Mouse (Mus musculus): Measurements from ENCODE around the gene Krcc1.

The Krcc1 gene

DNA sequence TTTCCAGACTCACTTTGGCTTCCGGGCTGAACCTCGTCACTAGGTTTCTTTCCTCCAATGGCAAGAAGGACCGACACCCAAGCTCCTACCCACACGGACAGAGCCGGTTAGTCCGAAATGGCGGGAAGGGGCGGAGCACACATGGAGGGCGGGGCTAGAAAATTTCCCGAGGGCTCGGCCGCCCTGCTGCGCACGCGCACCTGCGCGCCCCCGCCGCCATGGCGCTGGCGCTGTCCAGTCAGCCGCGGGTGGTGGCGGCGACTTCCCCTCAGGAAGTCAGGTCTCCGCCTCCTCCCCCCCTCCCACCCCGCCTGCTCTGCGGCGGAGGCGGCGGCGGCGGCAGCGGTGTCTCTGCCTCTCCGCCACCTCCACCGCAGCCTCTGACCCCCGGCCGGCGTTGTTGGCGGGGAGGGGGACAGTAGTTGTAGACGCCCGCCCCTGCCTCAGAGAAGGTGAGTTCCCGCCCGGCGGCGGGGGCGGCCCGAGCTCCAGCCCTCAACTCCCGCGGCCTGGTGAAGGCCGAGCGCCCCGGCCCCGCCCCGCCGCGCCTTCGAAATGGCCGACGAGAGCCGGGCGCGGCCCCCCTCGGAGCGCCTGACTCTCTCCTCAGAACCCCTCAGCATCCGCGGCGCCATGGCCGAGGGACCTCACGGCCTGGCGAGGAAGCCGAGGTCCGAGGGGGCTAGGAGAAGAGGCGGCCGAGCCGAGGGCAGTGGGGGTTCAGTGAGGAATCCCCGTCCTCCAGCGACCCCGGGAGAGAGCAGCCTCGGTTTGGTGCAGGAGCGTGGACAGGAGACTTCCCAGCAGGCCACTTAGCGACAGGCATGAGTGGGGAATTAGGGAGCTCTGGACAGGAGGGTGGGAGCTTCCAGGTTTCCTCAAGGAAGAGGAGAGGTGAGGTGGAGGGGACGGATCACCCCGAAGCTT, at the start of gene Krcc1:
Krcc1 (plus strand) TSS at position 289 of the 927 bp plus-strand sequence.
- DNase-seq, result peak; percentile 97

DNA sequence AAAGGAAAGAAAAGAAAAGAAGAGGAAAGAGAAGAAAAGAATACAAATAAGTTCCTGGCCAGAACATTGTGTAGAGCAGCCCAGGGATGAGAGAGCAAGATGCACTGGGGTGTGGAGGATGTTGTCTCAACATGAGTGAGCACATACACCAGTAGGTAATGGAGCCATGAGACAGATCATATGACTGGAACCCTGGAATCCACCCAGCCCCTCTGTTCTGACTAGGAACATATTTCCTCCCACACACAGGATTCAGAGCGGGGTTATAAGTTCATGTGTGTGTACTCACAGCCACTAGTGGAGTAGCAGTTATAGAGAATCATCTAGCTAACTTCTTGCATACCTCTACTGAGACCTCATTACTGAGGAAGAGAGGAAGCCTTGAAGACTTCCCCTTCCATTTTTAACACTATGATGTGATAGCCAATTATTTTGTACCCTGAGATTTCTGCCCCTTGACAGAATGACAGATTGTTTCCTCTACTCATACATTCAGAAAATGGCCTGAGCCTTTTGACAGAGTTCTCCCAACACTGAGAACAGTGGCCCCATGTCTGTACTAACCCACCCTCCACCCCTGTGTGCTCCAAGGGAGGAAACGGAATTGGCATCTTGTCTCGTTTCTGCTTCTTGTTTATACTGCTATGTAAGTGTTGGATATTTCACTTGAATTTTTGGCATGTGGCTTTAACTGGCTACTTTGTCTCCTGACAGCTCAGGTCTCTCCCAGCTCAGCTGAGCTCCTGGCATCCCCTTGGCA, 47.1 kb upstream of the Krcc1 start:
- no peak for DNase-seq

DNA sequence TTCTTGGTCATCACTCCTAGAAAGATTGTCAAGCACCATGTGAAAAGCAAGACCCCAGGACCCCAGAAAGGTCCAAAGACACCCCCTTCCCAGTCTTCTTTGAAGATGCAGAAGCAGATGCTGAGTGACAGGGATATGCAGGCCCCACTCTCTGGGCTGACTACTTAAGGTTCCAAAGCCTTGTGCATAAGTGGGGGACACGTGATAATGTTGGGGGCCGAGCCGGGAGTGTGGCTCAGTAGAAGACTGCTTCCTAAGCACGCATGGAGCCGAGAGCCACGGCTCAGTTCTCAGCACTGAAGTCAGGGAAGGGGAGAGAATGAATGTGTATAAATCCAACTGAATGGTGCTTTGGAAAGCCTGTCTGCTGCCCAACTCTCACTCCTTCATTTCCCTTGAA, 44.9 kb upstream of the Krcc1 start:
- no peak for DNase-seq

DNA sequence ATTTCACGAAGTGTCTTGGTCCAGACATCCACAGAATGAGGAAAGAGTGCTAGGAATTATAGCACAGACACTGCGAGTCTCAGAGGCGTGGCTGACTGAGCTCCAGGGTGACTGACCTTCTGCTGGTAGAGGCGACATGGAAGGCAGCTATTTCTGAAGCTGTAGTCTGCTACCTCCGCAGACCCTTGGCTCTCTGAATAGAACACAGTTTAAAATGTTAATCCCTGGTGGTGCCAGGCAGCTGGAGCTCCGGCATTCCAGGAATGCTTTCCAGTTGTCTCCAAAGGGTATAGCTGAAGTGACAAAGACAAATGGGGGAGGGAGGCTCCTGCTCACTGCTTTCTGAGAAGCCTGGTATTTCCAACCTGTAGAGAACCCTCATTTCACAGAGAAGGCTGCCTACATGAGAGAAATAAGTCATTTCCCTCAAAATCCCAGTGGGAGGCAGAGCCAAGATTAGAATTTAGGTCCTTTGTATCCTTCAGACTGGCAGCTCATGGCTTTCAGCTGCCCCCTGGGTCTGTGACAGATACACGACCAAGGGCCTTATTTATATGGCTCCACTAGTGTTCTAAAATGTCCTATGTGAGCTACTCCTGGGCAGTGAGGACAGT, 44.2 kb upstream of the Krcc1 start:
- DNase-seq, result no peak

DNA sequence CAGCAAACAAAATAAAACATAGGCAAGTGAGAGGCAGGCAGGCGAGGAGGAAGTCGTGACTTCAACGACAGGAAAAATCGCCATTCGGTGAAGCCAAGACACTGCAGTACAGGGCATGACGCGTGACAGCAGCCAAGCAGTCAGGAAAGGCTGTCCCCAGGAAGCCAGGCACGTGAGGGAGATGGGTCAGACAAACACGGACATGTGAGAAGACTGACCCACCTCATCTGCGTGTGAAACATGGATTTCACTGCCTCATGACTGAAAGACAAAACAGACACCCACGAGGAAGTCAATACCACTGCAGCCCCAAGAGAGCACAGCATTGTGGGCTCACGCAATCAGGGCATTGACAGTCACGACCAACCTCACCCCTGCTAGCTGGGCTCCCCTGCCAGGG, 36.4 kb upstream of the Krcc1 start:
- DNase-seq, result no peak

DNA sequence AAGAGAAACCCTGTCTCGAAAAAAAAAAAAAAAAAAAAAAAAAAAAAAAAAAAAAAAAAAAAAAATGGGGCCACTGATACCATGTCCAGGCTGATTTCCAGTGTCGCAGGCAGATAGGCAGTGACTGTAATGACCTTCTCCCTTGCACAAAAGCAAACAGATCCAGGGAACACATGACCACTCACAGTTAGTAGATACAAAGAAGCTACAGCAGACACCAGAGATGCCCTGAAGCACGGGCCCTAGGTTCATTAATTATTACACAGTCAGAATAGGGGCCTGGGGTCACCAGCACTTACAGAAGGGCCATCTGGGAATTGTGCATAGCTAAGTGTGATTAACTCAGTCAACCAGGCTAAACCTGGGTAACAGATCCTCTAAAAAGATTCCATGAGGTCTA, 35.5 kb upstream of the Krcc1 start:
- DNase-seq, result no peak

DNA sequence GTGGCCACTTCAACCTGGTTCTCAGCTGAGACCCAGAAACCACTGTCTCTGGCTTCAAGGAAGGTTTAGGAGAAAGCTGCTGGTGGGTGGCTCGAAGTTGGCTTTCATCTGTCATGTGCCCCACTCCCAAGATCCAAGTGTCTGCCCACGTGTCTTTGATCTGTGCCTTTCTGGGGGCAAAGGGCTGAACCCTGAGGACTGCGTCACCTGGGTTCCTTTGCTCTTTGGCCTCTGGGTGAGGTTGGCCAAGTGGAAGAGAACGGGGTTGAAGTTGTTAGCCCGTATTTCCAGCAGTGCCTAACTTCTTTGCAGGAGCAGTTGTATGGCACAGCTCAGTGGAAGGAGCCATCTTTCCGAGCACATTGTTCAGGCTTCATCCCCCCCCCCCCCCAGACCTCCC, 35.0 kb upstream of the Krcc1 start:
- no peak for DNase-seq

DNA sequence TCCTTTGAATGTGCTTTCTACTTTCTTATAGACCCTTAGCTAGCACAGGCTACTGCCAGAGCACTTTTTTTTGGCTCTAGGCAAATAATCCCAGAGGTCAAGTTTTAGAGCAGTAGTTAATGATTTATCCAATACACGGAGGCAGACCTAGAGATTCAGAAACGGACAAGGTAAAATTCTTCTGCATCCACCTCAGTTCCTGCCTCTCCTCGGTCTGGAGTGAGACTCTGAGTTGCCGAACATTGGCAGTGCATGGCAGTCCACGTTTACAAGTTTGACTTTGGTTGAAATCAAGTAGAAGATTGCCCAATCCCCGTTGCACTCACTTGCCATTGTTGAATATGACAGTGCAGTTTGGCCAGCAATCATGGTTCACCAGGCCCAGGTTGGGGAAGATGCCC, 34.4 kb upstream of the Krcc1 start:
- DNase-seq, result no peak

DNA sequence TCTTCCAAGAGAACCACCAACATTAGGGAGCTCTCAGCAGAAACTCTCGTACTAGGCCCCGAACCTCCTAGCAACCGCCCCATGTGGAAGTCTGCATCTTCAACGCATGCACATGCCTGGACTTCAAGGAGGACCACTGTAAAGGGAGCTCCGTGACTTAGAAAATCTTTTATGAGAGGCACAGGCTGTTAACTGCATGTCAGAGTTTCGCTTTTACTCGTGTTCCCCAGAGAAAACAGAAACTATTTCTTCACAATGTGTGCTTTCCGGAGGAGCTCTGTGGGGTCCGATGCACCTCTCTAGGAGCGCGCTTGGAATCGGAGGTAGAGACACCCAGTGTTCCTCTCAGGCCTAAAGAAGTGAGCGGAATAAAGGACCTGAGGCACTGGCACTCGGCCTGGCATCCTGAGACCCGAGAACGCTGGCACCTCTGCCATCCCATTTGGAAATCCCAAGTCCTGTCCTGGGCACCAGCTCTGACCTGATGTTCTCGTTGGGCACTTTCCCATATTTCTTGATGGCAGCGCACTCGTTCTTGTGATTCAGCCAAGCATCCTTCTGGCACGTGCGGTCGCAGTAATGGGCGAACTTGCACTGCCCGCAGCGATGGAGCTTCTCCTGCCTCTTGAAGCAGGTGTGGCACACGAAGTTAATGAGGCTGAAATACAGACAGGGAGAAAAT, 32.3 kb upstream of the Krcc1 start:
- DNase-seq, result no peak

DNA sequence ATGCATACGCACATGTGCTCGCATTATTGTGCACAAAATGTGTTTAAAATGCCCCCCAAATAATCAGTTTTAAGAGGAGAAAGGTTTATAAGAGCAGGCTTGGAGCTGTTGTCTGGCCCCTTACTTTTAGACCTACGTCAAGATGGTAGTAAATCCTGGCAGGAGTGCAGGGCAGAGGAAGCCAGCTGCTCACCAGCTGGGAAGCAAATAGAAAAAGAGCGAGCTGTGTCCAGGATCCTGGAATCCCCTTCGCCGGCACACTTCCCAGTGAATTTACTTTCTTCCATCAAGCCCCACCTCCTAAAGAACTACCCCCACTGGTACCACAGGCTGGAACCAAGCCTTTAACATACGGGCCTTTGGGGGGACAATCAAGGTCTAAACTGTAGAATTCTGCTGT, 30.6 kb upstream of the Krcc1 start:
- no peak for DNase-seq

DNA sequence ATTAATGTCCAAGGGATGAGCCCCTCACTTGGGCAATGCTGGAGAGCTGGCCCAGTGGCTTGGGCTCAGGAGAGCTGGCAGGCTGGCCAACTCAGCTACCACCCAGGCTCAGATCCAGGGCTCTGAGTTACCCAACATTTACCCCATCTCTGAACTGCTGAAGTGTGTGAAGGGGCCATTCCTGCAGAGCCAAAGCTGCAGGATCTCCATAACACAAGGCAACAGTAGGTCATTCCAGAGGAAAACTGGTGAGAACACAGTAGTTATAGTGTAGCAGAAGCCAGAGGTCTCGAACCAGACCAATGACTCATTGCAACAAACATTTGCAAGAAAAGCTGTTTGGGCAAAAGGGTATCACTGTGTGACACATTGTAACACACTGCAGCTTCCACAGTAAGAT, 28.7 kb upstream of the Krcc1 start:
- DNase-seq, result no peak

DNA sequence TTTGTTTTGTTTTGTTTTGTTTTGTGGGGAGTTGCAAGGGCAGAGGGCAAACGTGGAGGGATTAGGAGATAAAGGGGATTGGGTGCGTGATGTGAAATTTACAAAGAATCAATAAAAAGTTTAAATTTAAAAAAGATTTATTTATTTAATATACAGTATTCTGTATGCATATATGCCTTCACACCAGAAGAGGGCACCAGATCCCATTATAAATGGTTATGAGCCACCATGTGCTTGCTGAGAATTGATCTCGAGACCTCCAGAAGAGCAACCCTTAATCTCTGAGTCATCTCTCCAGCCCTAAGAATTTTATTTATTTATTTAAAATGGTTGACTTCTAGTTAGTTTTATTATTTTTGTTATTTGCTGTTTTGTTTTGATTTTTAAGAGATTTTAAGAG, 28.2 kb upstream of the Krcc1 start:
- no peak for DNase-seq

DNA sequence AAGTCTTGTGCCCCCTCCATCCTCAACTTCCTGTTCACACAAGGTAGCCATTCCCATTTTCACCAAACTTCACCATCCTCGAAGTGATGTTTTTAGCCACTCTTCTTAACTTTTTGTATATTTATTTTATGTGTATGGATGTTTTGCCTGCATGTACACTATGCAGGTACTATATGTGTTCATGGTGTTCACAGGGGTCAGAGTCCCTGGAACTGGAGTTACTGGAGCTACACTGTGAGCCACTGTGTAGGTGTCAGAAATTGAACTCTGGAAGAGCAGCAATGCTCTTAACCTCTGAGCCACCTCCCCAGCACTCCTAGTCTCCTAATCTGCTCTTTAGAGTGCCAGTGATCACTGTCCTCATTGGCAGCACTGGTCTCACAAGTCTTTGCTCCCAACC, 23.1 kb upstream of the Krcc1 start:
- DNase-seq, result no peak

DNA sequence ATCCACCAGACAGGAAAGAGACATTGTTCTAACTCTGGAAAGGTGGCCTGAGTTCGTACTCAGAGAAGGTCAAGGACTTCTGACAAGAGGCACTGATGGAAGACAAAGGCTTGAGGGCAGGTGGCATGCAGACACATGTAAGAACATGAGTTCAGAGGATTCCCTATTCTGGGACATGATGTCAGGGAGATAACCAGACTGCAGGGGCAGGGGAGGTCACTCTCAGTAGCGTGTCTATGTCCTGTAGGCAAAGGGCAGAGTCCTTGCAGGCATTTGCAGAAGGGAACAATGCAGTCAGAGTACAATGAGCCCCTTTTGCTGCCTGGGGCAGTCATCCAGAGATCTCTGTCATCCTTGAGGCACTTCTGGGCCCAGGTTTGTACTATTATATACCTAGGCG, 21.9 kb upstream of the Krcc1 start:
- DNase-seq, result no peak

DNA sequence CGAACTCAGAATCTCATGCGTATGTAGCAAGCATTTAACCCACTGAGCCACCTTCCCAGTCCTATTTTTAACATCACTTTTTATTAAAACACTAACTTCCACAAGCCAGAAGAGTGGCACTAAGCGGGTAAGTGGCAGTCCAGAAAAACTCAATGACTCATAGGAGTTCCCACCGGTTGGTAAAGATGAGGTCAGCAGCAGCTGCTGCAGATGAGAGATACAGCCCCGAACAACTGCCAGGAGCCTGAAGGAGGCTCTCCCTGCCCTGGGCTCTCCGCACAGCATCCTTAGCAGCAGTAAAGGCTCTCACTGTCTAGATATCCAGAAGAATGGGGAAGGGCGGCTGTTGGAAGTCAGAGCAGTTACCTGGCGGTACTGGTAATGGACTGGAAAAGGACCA, 20.5 kb upstream of the Krcc1 start:
- no peak for DNase-seq

DNA sequence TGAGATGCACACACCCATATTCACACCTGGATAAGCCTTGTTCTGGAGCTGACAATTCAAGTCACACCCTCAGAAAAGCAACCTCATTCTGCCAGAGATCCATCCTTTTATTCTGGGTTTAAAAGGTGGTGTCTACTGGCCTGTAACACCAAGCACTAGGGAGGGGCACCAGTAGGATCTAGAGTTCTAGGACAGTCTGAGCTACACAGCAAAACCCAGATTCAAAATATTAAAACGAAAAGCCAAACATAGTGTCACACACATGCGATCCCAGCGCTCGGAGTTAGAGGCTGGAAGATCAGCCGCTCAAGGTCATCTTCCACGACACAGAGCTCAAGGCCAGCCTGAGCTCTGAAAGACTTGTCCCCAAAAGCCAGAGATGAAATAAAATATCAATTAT, 17.0 kb upstream of the Krcc1 start:
- DNase-seq, result no peak

DNA sequence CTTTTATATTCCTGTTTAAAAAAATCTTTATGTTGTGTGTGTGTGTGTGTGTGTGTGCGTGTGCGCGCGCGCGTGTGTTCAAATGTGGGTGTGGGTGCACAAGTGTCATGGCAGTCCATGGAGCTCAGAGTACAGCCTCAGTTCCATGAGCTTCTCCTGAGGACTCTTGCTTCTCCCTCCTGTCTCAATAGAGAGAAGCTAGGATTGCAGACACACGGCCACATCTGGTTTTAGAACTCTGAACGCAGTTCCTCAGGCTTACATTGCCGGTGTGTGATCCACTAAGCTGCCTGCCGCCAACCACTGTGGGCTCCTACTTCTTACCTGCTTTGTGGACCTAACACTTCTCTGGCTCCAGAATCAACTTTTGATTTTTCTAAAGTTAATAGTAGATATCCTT, 15.3 kb upstream of the Krcc1 start:
- DNase-seq, result no peak

DNA sequence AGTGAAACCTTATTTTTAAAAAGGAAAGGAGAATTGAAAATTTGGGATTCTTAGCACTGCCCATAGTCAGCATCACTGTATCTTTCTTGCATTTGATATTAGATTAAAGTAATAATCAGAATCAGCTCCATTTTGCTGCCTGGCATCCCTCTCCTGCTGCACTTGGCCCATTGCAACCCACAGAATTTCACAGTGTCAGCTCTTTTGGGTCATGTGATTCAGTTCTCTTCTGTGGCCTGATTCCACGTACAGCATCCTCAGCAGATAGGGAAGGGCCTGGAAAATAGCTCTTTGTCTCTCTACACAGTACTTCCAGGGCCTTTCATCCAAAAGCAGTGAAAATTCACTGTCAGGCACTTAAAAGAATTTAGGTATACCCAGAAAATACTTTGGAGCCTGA, 14.1 kb upstream of the Krcc1 start:
- DNase-seq, result no peak

DNA sequence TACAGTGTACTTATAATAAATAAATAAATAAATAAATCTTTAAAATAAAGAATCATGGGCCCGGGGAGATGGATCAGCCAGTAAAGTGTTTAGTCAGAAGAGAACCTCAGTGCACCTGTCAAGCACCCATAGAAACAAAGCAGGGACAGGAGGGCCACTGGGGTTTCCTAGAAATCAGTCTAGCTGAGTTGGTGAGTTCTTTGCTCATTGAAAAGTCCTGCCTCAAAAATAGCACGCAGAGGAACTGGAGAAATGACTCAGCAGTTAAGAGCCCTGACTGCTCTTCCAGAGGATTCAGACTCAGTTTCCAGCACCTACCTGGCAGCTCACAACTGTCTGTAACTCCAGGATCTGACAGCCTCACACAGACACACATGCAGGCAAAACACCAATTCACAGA, 12.9 kb upstream of the Krcc1 start:
- DNase-seq, result no peak

DNA sequence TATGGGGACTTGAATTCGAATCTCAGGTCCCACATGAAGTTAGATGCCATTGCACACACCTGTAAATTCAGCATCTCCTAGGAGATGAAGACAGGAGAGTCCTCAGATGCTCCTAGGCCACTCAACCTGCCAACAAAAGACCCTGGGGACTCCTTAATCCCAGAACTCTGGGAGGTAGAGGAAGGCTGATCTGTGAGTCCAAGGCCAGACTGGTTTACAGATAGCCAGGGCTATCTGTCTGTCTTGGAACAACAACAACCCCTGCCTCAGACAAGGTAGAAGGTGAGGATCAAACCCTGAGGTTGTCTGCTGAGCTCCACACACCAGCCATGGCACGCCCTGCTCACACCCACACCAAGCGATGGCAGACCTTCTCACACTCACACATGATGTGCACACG, 12.3 kb upstream of the Krcc1 start:
- no peak for DNase-seq

DNA sequence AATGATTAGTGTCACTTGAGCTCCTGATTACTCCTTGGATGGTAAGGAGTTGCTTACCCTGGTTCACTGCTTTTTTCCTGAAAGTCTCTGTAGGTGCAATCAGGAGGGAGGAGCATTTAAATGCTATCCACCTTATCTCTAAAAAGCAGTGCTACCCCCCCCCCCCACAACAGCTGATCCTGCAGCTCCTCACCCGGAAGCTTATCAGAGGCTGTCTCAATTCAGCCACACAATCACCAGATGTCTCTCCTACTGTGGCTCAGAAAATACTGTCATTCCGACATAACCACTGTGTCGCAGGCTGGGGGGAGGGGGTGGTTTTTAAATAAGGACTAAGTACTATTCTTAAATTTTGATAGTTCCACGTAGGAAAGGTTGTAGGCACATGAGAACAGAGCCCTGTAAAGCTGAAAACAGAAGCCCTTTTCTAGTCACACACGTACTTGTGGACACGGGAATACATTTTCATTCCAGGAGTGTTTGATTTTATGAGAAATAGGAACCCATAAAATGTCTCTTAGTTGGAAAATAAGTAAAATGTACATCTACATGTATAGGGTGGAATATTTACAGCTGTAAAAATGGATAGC, 11.3 kb upstream of the Krcc1 start:
- no peak for DNase-seq

DNA sequence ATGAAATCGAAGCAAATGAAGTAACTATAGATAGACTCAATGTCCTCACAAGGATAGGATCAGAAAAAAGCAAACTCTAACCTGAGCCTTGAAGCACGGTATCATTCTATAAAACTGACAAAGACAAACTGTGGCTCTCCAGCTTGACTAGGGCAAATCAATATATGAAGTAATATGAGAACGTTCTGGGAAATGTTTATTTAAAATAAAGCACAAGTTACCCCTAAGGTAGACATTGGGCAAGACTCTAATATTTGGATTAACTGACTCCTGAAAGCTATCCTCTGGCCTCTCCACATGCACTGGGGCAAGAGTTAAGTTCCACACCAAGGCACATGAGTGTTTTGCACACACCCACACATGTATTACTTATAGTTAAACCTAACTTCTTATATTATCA, 10.4 kb upstream of the Krcc1 start:
- no peak for DNase-seq

Measured in cerebellum, adult 9-10 months (tissue).